Mouse (Mus musculus) forebrain, postnatal 0 days (tissue): Measurements from ENCODE around the gene Acp5. TPM values are rescaled to one million over a fixed set of nuclear protein-coding genes. Genes with fewer than 3 reads are reported as not detected.

Experiments
- ATAC-seq: fragments of 200-750 bp; cut with Nextera tagmentation; 2 replicates; pipeline ENCODE4 v1.8.0; 2017; ENCODE audit warnings: mild to moderate bottlenecking, moderate library complexity
- DNase-seq: peaks from one replicate; pipeline ENCODE4 v3.0.0-alpha.2; 2015
- H3K27ac ChIP-seq: fragments of 300-500 bp; sonication (generic); 2 replicates; pipeline ENCODE4 v1.5.1; 2014; ENCODE audit warnings: low read depth, mild to moderate bottlenecking, antibody characterized with exemption, low read length, moderate library complexity, mixed read lengths
- H3K27me3 ChIP-seq: fragments of 300-500 bp; sonication (generic); 2 replicates; pipeline ENCODE4 v1.6.1; 2014; ENCODE audit warnings: mild to moderate bottlenecking, low read length, mixed read lengths; ENCODE audit not compliant: insufficient read depth
- H3K36me3 ChIP-seq: fragments of 300-500 bp; sonication (generic); 2 replicates; pipeline ENCODE4 v1.6.1; 2014; ENCODE audit warnings: mild to moderate bottlenecking, moderate library complexity; ENCODE audit not compliant: insufficient read depth
- H3K4me1 ChIP-seq: fragments of 300-500 bp; sonication (generic); 2 replicates; pipeline ENCODE4 v1.6.1; 2014; ENCODE audit warnings: antibody characterized with exemption; ENCODE audit not compliant: insufficient read depth
- H3K4me2 ChIP-seq: fragments of 300-500 bp; sonication (generic); 2 replicates; pipeline ENCODE4 v1.6.1; 2014; ENCODE audit warnings: low read depth, mild to moderate bottlenecking, moderate library complexity
- H3K4me3 ChIP-seq: fragments of 300-500 bp; sonication (generic); 2 replicates; pipeline ENCODE4 v1.5.1; 2014; ENCODE audit warnings: low read depth, low read length, mixed read lengths
- H3K9ac ChIP-seq: fragments of 300-500 bp; sonication (generic); 2 replicates; pipeline ENCODE4 v1.6.1; 2014; ENCODE audit warnings: mild to moderate bottlenecking
- H3K9me3 ChIP-seq: fragments of 300-500 bp; sonication (generic); 2 replicates; pipeline ENCODE4 v1.6.1; 2016; ENCODE audit warnings: low read length
- CTCF ChIP-seq: sonication (generic); IDR thresholded peaks from 2 replicates; pipeline ENCODE4 v1.5.1; 2016; ENCODE audit warnings: antibody characterized with exemption, control low read depth, low read depth
- WGBS: fragments of 180-500 bp; shearing (Covaris S2); extraction: QIAGEN DNeasy Blood & Tissue Kit; methylation state at CpG from one replicate; pipeline ENCODE4 v1.1.7; 2014; 5-methylcytosine and 5-hydroxymethylcytosine counted together
- polyA plus RNA-seq: library from polyadenylated mRNA; unstranded; fragments of >200 nt; fragmentation: Nextera tagmentation; extraction: Ambion mirVana; gene quantifications from 2 replicates; pipeline ENCODE4 v1.2.1, GENCODE M21; 2015
- total RNA-seq: library from RNA; depleted of rRNA; stranded (reverse); fragments of >200 nt; gene quantifications from 2 replicates; pipeline ENCODE4 v1.2.3, GENCODE M21; 2014

Gene Acp5
- total and polyA plus RNA-seq, 2 experiments from 2014 or later, result 0.41 to 3.9 TPM

GRCm38 (mm10) chr9:22164711-22165668 is 29.5 kb upstream of the Acp5 start:
- no peak for TF ChIP-seq CTCF
- Histone ChIP-seq H3K9me3 (no peaks in the 10 kb centered on the region), H3K9ac (peak overlapping the region; percentile 65), H3K4me1 (no peaks in the 10 kb centered on the region), H3K4me3 (peak overlapping the region; percentile 50), H3K27ac (peak overlapping the region; percentile 69), H3K27me3 (no peaks in the 10 kb centered on the region), H3K36me3 (no peaks in the 10 kb centered on the region), H3K4me2 (peak overlapping the region; percentile 63)
- ATAC-seq (peak; percentile 97), DNase-seq (peak; percentile 85)
- WGBS, result 2% methylated on average over 53 of the region's 54 CpGs

DNA sequence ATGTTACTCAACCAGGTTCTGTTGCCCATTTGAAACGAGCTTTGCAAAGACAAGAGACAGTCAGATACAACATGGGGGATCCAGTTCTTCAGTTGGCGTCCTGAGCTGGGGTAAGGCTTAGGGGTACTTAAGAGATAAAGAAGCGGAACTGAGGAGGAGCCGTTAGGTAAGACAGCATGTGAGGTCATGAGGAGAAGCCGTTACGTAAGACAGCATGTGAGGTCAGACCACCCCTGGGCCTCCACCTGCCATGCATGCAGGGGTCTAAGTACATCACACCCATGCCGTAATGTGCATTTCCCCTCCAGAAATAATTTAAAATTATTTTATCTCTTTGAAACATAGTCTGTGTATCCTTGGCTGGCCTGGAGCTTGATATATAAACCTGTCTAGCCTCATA is 27.4 kb upstream of the Acp5 start:
- no peak for TF ChIP-seq CTCF
- no peak for ATAC-seq

GRCm38 (mm10) chr9:22162305-22162704 is 26.8 kb upstream of the Acp5 start:
- Histone ChIP-seq H3K9ac (no peak overlapping the region), H3K4me3 (no peak overlapping the region), H3K4me1 (peaks cover 3% of the 10 kb centered on the region; the same call in 1 of the 2 replicates), H3K36me3 (no peaks in the 10 kb centered on the region), H3K27me3 (no peaks in the 10 kb centered on the region), H3K4me2 (no peak overlapping the region), H3K9me3 (no peaks in the 10 kb centered on the region), H3K27ac (no peak overlapping the region)
- no peak for TF ChIP-seq CTCF
- WGBS, result 84% methylated on average over 9 of the region's 9 CpGs
- no peak for DNase-seq
- no peak for ATAC-seq

More for the DNA sequence above, 27.4 kb upstream of the Acp5 start:
- H3K9ac ChIP-seq, result no peak overlapping the region
- H3K27ac ChIP-seq, result no peak overlapping the region
- H3K4me1 ChIP-seq, result no peaks in the 10 kb centered on the region; the same call in 1 of the 2 replicates
- WGBS, result 88% methylated on average over 7 of the region's 7 CpGs
- DNase-seq, result no peak
- H3K4me2 ChIP-seq, result no peak overlapping the region
- H3K4me3 ChIP-seq, result no peak overlapping the region
- no peaks in the 10 kb centered on the region for H3K36me3 ChIP-seq
- no peaks in the 10 kb centered on the region for H3K9me3 ChIP-seq
- no peaks in the 10 kb centered on the region for H3K27me3 ChIP-seq

GRCm38 (mm10) chr9:22161299-22161698 is 25.8 kb upstream of the Acp5 start:
- no peaks in the 10 kb centered on the region for H3K9me3 ChIP-seq
- TF ChIP-seq CTCF, result no peak
- DNase-seq, result no peak
- H3K9ac ChIP-seq, result no peak overlapping the region
- peaks cover 3% of the 10 kb centered on the region; the same call in 1 of the 2 replicates for H3K4me1 ChIP-seq
- no peak overlapping the region for H3K27ac ChIP-seq
- 36% methylated on average over 6 of the region's 6 CpGs for WGBS
- H3K27me3 ChIP-seq, result no peaks in the 10 kb centered on the region
- no peak overlapping the region for H3K4me2 ChIP-seq
- H3K36me3 ChIP-seq, result no peaks in the 10 kb centered on the region
- no peak for ATAC-seq
- H3K4me3 ChIP-seq, result no peak overlapping the region

GRCm38 (mm10) chr9:22157516-22158265 is 22.2 kb upstream of the Acp5 start:
- 70% methylated on average over 34 of the region's 34 CpGs for WGBS
- Histone ChIP-seq H3K9me3 (no peaks in the 10 kb centered on the region), H3K4me3 (peak overlapping the region; percentile 61), H3K36me3 (no peaks in the 10 kb centered on the region), H3K27me3 (no peaks in the 10 kb centered on the region), H3K27ac (0 out of 2 replicates have a peak overlapping the region, but pooled peaks have one; percentile 90), H3K4me2 (peak overlapping the region; percentile 50), H3K4me1 (peaks cover 3% of the 10 kb centered on the region; the same call in 1 of the 2 replicates), H3K9ac (peak overlapping the region; percentile 82)
- DNase-seq (no peak), ATAC-seq (no peak)
- no peak for TF ChIP-seq CTCF

- no peaks in the 10 kb centered on the region for H3K9me3 ChIP-seq
- H3K27ac ChIP-seq, result peak within 1 kb of the TSS; percentile 90
- DNase-seq (peak; percentile 98), ATAC-seq (peak; percentile 99)
- H3K4me3 ChIP-seq, result peak within 1 kb of the TSS; percentile 61
- H3K36me3 ChIP-seq, result no peaks in the 10 kb centered on the region
- WGBS, result under 1% methylated on average over 65 of the region's 65 CpGs
- H3K9ac ChIP-seq, result peak within 1 kb of the TSS; percentile 82
- TF ChIP-seq CTCF, result peak; percentile 57
- H3K27me3 ChIP-seq, result no peaks in the 10 kb centered on the region
- H3K4me1 ChIP-seq, result peaks cover 3% of the 10 kb centered on the region; the same call in 1 of the 2 replicates
- H3K4me2 ChIP-seq, result peak within 1 kb of the TSS; percentile 50
These were observed 21.2 kb upstream of the Acp5 start, which contains the start of gene Pigyl for GRCm38 (mm10) chr9:22156497-22157245. TSS of gene Pigyl (plus strand) at chr9:22156846.
